Comparison of ENCODE assay signal across 23 mouse cellular contexts in the genomic region with DNA sequence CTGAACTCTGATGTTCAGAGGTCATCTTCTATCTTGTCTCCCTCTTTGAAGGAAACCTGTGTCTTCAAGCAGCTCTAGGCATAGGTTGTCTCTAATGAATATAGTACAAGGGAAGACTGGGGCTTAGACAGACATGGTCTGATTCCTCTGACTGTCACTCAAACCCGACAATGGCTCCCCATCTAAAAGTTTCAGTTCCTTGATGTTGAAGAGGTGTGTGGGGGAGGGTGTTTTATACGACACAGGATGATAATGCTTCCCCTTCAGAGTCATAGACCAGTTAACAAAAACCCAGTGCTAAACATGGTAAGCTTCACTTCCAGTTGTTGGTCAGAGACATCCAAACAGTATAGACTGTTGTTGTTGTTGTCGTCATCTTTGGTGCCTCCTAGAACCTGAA.
DNase-seq lines count a peak whose midpoint lies in the region; ATAC-seq and TF ChIP-seq lines count a peak whose summit lies in the region.
"Had no signal": no experiment of that assay in that cellular context is flagged by ENCODE, and none has a peak within 500 bp of the region (broad histone marks: within the 10 kb centered on the region; RNA-seq: fewer than 3 reads in every experiment).

No protein-coding gene starts in this region.

- H3K9ac ChIP-seq in liver, postnatal 0 days (replicated peaks): no peak overlapping the region
- H3K9ac ChIP-seq in liver, embryonic 11.5 days (ENCODE audit: low read depth, low read length): no peak overlapping the region
- H3K9ac ChIP-seq: forebrain, embryonic 13.5 days; heart, embryonic 13.5 days; hindbrain, embryonic 13.5 days; lung, embryonic 14.5 days; neural tube, embryonic 15.5 days had no signal

- no peak for TF ChIP-seq EP300 in liver, postnatal 0 days (IDR thresholded peaks at IDR 0.05; ENCODE audit: low read depth)

- peak overlapping the region; percentile 37; the same call in 1 of the 2 replicates for H3K27ac ChIP-seq in liver, postnatal 0 days (ENCODE audit: low read depth)
- H3K27ac ChIP-seq in liver, embryonic 11.5 days (ENCODE audit: low read depth, low read length): no peak overlapping the region
- H3K27ac ChIP-seq: embryonic facial prominence, embryonic 10.5 days; forebrain, embryonic 13.5 days; hindbrain, embryonic 13.5 days; neural tube, embryonic 15.5 days had no signal

- ATAC-seq in liver, postnatal 0 days: peak; percentile 30; the same call in 1 of the 2 replicates
- no peak for ATAC-seq in liver, embryonic 11.5 days (replicated peaks; ENCODE audit: low FRiP score)
- peak; percentile 34 for ATAC-seq in megakaryocyte, adult 5-6 weeks (ENCODE audit: poor library complexity, severe bottlenecking)
- ATAC-seq: forebrain, embryonic 13.5 days had no signal

- H3K4me1 ChIP-seq in liver, postnatal 0 days (ENCODE audit: insufficient read depth): peaks cover 39% of the 10 kb centered on the region
- peaks cover 15% of the 10 kb centered on the region for H3K4me1 ChIP-seq in liver, embryonic 11.5 days (replicated peaks; ENCODE audit: control insufficient read depth, insufficient read depth, low read length)

- no peak for TF ChIP-seq CTCF in liver, postnatal 0 days (IDR thresholded peaks at IDR 0.05; ENCODE audit: low read depth)

- WGBS in liver, postnatal 0 days (ENCODE audit: insufficient replicate concordance): 74% methylated on average over 3 of the region's 3 CpGs
- 86% methylated on average over 3 of the region's 3 CpGs for WGBS in liver, embryonic 11.5 days

- no peaks in the 10 kb centered on the region for H3K27me3 ChIP-seq in liver, postnatal 0 days (ENCODE audit: insufficient read depth, low read length)
- no peaks in the 10 kb centered on the region for H3K27me3 ChIP-seq in liver, embryonic 11.5 days (replicated peaks; ENCODE audit: control insufficient read depth, insufficient read depth, low read length)
- H3K27me3 ChIP-seq: forebrain, embryonic 13.5 days; heart, embryonic 13.5 days; hindbrain, embryonic 13.5 days; neural tube, embryonic 15.5 days had no signal

- no peaks in the 10 kb centered on the region for H3K36me3 ChIP-seq in liver, postnatal 0 days (replicated peaks; ENCODE audit: insufficient read depth, low read length)
- H3K36me3 ChIP-seq in liver, embryonic 11.5 days (ENCODE audit: control insufficient read depth, insufficient read depth, low read length): no peaks in the 10 kb centered on the region
- H3K36me3 ChIP-seq: embryonic facial prominence, embryonic 10.5 days; heart, embryonic 13.5 days; hindbrain, embryonic 13.5 days; neural tube, embryonic 15.5 days had no signal

- no peak overlapping the region for H3K4me3 ChIP-seq in liver, postnatal 0 days (ENCODE audit: low read depth, low read length)
- no peak overlapping the region for H3K4me3 ChIP-seq in liver, embryonic 11.5 days (ENCODE audit: low read depth, low read length)
- H3K4me3 ChIP-seq: embryonic facial prominence, embryonic 10.5 days; forebrain, embryonic 13.5 days; heart, embryonic 13.5 days; hindbrain, embryonic 13.5 days; myocyte; neural tube, embryonic 15.5 days had no signal

- H3K4me2 ChIP-seq in liver, postnatal 0 days (ENCODE audit: low read depth, low read length): no peak overlapping the region
- H3K4me2 ChIP-seq in liver, embryonic 11.5 days: no peak overlapping the region
- H3K4me2 ChIP-seq: forebrain, embryonic 13.5 days; hindbrain, embryonic 13.5 days; lung, embryonic 14.5 days; neural tube, embryonic 15.5 days had no signal

- DNase-seq in liver, postnatal 0 days: no peak
- DNase-seq in liver, embryonic 11.5 days (ENCODE audit: low spot score): no peak
- peak; percentile 92 for DNase-seq in A20 (ENCODE audit: low read depth, low spot score)
- DNase-seq in CD4-positive helper T cell, adult 2 months (ENCODE audit: low read depth, low spot score): peak; percentile 10
- no peak for DNase-seq in right cerebral cortex, postnatal 4 days
- DNase-seq in kidney, adult 9 months: no peak
- DNase-seq: adrenal gland, postnatal 36 days; cerebellum, adult 2 months; gastrocnemius, postnatal 25 days; kidney, adult 8-10 months; kidney, postnatal 36 days; left cerebral cortex, postnatal 4 days; lung, embryonic 14.5 days; midbrain, embryonic 14.5 days; retina, postnatal 1 day; thymus, postnatal 25 days had no signal

- H3K9me3 ChIP-seq in liver, postnatal 0 days (ENCODE audit: low read length): no peaks in the 10 kb centered on the region
- no peaks in the 10 kb centered on the region for H3K9me3 ChIP-seq in liver, embryonic 11.5 days (ENCODE audit: control insufficient read depth, low read length)
- H3K9me3 ChIP-seq: embryonic facial prominence, embryonic 10.5 days; hindbrain, embryonic 13.5 days; neural tube, embryonic 15.5 days had no signal

Comparison
In these comparisons a context has a peak if more than half of its experiments do, and no peak if none do; other contexts are left out.
1. DNase-seq: peak in A20 (single experiment) and CD4-positive helper T cell, adult 2 months (single experiment); none in liver, postnatal 0 days (single experiment), liver, embryonic 11.5 days (single experiment), right cerebral cortex, postnatal 4 days (single experiment) and kidney, adult 9 months (single experiment).